Mouse (Mus musculus): ENCODE data around the gene Olfr15. TPM values are rescaled to one million over a fixed set of nuclear protein-coding genes. Genes with fewer than 3 reads are reported as not detected.

Gene Olfr15
- total RNA-seq, 2 experiments from 2014 or later: not detected

DNA sequence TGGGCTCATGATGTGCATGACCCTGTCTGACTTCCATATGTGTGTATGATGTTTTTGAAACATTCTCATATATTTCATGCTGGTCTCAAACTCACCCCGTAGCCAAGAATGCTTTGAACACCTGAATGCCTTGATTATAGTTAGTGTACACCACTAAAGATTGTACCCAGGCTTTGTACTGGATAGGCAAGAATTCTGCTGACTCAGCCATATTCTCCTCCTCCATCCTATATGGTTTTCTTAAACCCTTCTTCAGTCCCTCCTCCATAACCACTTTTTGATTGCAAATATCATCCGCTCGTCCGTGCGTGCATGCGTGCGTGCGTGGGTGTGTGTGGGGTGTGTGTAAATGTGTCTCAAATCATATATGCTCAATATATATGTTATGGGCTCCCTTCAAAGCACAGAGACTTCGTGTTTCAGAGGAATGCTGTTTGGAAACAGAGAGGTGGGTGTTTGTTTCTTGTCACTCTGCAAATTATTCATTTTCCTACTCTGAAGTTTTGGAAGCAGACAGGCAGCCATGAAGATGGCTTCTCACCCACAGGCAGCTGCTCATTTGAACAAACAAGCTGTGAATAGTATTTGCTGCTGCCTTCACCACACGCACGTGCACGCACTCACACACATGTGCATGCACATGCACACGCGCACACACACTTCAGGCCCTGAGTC lies 61.1 kb downstream of the Olfr15 start:
- DNase-seq (ENCODE audit: low spot score in 2 of 2): peak in 1 of 2 experiments; percentile 42
- no peak for TF ChIP-seq CTCF (conservative IDR thresholded peaks at IDR 0.05)
- no peak overlapping the region for H3K4me3 ChIP-seq
- H3K27ac ChIP-seq: no peak overlapping the region

DNA sequence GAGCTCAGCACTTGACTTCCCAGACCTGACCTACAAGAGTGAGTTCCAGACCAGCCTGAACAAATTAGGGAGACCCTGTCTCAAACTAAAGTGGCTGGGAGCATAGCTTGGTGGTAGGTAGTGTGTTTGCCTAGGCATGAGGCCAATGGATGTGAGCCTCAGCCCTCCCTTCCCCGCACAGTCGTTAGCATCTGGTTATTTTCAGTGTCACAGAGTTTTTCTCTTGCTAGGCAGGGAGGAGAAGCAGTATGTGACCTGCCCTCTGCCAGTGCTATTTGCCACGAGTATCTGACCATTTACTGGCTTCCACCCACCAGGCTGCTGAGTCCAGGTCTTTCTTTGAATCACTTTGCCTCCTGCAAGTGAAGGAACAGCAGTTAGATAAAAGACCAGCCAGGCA lies 63.1 kb downstream of the Olfr15 start:
- no peak for TF ChIP-seq CTCF (conservative IDR thresholded peaks at IDR 0.05)
- no peak overlapping the region for H3K27ac ChIP-seq
- no peak overlapping the region for H3K4me3 ChIP-seq
- DNase-seq (ENCODE audit: low spot score in 2 of 2): no peak

Other genes starting within 250 kb of the Olfr15 start
- gene Olfr161, start 239.8 kb upstream of the Olfr15 start, total RNA-seq (2021): not detected
- gene Mefv, start 112.8 kb upstream of the Olfr15 start, total RNA-seq (2021): not detected
- 10 to 100 TPM; 20.1 to 20.9 TPM for gene Zfp263, start 86.8 kb upstream of the Olfr15 start, total RNA-seq (2021)
- 1 to 10 TPM; 4.8 to 5.3 TPM for gene Zfp174, start 16.4 kb downstream of the Olfr15 start, total RNA-seq (2021)
- 10 to 100 TPM; 89.3 to 95.2 TPM for gene Naa60, start 41.5 kb downstream of the Olfr15 start, total RNA-seq (2021)
- 10 to 100 TPM; 21.3 to 23.0 TPM for gene Zfp597, start 53.7 kb downstream of the Olfr15 start, total RNA-seq (2021)
- gene Gm20695, start 53.8 kb downstream of the Olfr15 start, total RNA-seq (2021): under 1 TPM in 1 of 2 experiments, not detected in 1; 0.91 TPM
- 1 to 10 TPM; 4.2 to 4.7 TPM for gene 1700037C18Rik, start 77.8 kb downstream of the Olfr15 start, total RNA-seq (2021)
- gene Cluap1, start 77.9 kb downstream of the Olfr15 start, total RNA-seq (2021): 10 to 100 TPM; 32.7 to 37.9 TPM
- 1 to 10 TPM; 1.6 to 2.5 TPM for gene Nlrc3, start 145.8 kb downstream of the Olfr15 start, total RNA-seq (2021)
- gene Slx4, start 172.9 kb downstream of the Olfr15 start, total RNA-seq (2021): 10 to 100 TPM; 39.6 to 44.0 TPM
- gene Dnase1, start 206.1 kb downstream of the Olfr15 start, total RNA-seq (2021): not detected
- 10 to 100 TPM; 70.7 to 70.9 TPM for gene Trap1, start 246.9 kb downstream of the Olfr15 start, total RNA-seq (2021)

Measured in layer of hippocampus, adult 2 months (tissue).